Mouse (Mus musculus): Measurements from ENCODE around the gene Pcgf2. TPM values are rescaled to one million over a fixed set of nuclear protein-coding genes. Genes with fewer than 3 reads are reported as not detected.
A peak's percentile ranks its signal among the peaks of the same experiment; 100 is the strongest.

Pcgf2 gene
- 1.4 and 2.7 TPM in 2 replicates for polyA plus RNA-seq (2015; fragmentation: Nextera tagmentation; extraction: Ambion mirVana)

DNA sequence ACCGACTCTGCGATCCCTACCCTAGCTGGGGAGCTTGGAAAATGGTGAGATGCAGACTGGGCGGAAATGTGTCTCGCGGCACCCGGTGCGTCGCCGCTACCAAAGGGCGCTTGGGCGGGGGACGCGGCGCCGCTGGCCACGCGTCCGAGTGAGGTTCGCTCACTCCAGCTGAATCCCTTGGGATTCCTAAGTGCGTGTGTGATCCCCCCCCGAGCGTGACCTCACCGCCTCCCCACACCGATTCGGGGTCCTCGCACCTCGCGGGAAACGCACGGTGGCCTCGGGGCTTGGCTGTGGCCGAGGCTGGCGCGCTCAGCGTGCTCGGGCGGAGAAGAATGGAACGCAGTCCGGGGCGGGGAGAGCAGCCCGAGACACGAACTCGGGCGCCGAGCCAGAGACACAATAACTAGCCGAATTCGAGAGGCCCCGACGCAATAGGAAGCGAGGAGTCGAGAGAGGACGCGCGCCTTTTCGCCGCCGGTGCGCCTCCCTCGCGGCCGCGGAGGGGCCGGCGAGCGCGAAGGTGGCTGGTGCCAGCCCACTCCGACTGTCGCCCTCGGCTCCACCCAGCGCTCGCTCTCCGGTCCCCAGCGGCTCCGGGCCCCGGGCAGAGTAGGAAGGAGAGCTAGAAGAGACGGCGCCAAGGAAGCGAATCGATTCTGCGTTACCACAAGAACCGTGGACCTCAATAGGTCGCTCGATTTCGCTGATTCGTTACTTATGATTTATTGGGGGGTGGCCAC lies at the start of gene Pcgf2:
Gene Pcgf2 (minus strand): TSS at position 495 of the 743 bp plus-strand sequence.
- no peak for ATAC-seq (ENCODE audit: insufficient read depth)
- Histone ChIP-seq H3K27ac (replicated peaks) (peak within 1 kb of the TSS; percentile 64), H3K36me3 (replicated peaks) (0 out of 2 replicates have a peak, but pooled peaks cover 3% of the 10 kb centered on the region), H3K4me1 (replicated peaks) (peaks cover 77% of the 10 kb centered on the region), H3K4me3 (replicated peaks) (peak within 1 kb of the TSS; percentile 59), H3K27me3 (peaks cover 66% of the 10 kb centered on the region), H3K4me2 (peak within 1 kb of the TSS; percentile 92), H3K9ac (peak within 1 kb of the TSS; percentile 52; the same call in 1 of the 2 replicates), H3K9me3 (replicated peaks) (no peaks in the 10 kb centered on the region)
- under 1% methylated on average over 85 of the region's 85 CpGs for WGBS (ENCODE audit: insufficient replicate concordance)

DNA sequence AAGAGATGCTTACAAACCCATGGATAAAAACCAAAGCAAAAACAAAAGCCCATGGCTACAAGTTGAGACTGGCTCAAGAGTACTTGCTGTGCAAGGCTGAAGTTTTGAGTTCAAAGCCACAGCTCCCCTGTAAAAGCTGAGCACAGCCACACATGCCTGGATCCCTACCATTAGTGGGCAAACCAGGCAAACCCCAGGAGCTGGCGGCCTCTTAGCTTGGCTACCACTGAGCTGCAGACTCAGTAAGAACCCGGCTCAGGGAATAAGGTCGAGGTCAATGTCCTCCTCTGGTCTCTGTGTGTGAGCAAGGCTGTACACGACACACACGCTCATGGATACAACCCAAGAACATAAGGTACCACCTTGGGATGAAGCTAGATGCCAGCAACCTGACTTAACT lies 48.2 kb upstream of the Pcgf2 start:
- no peak overlapping the region for H3K27ac ChIP-seq (replicated peaks)
- no peak overlapping the region for H3K4me2 ChIP-seq
- H3K27me3 ChIP-seq = no peaks in the 10 kb centered on the region
- peaks cover 10% of the 10 kb centered on the region for H3K4me1 ChIP-seq (replicated peaks)
- WGBS (ENCODE audit: insufficient replicate concordance) = 77% methylated on average over 5 of the region's 5 CpGs
- no peaks in the 10 kb centered on the region for H3K9me3 ChIP-seq (replicated peaks)
- H3K36me3 ChIP-seq (replicated peaks) = peaks cover 67% of the 10 kb centered on the region
- ATAC-seq (ENCODE audit: insufficient read depth) = no peak
- H3K4me3 ChIP-seq (replicated peaks) = no peak overlapping the region
- H3K9ac ChIP-seq = no peak overlapping the region

DNA sequence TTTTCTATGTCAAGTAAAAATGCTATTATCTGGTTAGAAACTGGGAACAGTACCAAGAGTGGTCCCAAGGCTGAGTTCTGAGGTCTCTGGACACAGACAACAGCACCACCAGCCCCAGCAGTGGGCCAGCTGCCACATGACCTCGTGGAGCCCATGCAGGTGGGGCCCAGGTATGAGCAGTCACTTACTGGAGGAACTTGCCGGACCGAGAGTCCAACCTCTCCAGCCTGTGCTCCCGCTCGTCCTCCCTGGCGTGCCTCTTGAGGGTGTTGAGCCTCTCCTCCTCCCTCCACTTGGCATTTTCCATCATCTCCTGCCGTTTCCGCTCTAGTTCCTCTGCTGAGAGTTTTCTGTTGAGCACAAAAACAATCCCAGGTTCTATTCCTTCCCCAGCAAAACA lies 47.5 kb upstream of the Pcgf2 start:
- H3K27ac ChIP-seq (replicated peaks) = no peak overlapping the region
- no peak overlapping the region for H3K9ac ChIP-seq
- no peaks in the 10 kb centered on the region for H3K9me3 ChIP-seq (replicated peaks)
- no peaks in the 10 kb centered on the region for H3K27me3 ChIP-seq
- H3K4me1 ChIP-seq (replicated peaks) = peaks cover 17% of the 10 kb centered on the region
- WGBS (ENCODE audit: insufficient replicate concordance) = 84% methylated on average over 8 of the region's 8 CpGs
- H3K4me2 ChIP-seq = no peak overlapping the region
- no peak overlapping the region for H3K4me3 ChIP-seq (replicated peaks)
- ATAC-seq (ENCODE audit: insufficient read depth) = no peak
- H3K36me3 ChIP-seq (replicated peaks) = peaks cover 60% of the 10 kb centered on the region

DNA sequence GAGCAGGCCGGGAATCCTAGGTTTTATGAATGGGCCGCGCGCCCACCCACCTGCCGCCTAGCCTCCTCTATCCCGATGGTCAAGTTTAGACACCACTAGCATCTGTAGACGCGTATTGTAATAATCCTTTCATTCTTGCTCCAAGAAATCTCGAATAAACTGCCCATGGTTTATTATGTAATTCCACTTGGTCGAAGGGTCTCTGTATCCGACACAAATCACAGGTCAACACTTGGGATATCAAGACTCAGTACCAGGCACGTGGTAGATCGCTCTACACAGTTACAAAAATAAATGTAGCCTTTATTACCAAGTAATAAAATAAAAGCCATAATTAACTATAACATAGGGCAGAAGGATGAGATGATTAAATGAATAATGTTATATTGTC lies 45.0 kb upstream of the Pcgf2 start:
- 7% methylated on average over 13 of the region's 13 CpGs for WGBS (ENCODE audit: insufficient replicate concordance)
- Histone ChIP-seq H3K27me3 (no peaks in the 10 kb centered on the region), H3K4me1 (replicated peaks) (peaks cover 26% of the 10 kb centered on the region), H3K4me2 (peak overlapping the region; percentile 95), H3K9me3 (replicated peaks) (no peaks in the 10 kb centered on the region), H3K4me3 (replicated peaks) (peak overlapping the region; percentile 84), H3K27ac (replicated peaks) (peak overlapping the region; percentile 92; the same call in 1 of the 2 replicates), H3K36me3 (replicated peaks) (peaks cover 36% of the 10 kb centered on the region), H3K9ac (peak overlapping the region; percentile 88)
- ATAC-seq (ENCODE audit: insufficient read depth) = no peak

DNA sequence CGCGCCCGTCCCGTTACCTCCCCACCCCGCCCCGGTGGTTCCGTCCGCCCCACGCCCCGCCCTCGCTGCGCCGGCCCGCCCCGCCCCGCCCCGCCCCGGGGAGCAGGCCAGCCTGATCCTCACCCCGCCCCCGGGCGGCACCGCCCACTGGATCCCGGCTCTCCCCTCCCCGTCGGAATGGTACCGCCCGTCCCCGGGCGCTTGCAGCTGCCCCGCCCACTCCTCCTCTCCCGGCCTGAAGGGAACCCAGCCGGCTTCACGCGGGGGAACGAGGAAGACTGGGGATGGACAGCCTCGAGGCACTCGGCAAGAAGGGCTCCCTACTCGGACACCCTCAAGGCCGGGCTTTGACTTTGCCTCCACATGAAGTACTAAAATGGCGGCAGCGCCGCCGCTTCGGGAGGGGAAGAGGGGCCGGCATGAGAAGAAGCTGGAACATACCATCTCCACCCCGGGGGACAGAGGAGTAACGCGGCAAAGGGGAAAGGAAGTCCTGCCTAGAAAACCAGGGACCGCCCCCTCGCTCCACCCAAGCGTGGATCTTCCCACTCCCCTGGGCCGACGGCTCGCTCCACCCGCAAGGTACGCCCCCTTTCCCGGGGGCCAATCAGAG lies 44.5 kb upstream of the Pcgf2 start:
- under 1% methylated on average over 45 of the region's 57 CpGs for WGBS (ENCODE audit: insufficient replicate concordance)
- peak overlapping the region; percentile 92 for H3K27ac ChIP-seq (replicated peaks)
- H3K4me3 ChIP-seq (replicated peaks) = peak overlapping the region; percentile 84
- no peaks in the 10 kb centered on the region for H3K27me3 ChIP-seq
- peak; percentile 90 for ATAC-seq (ENCODE audit: insufficient read depth)
- peaks cover 31% of the 10 kb centered on the region for H3K36me3 ChIP-seq (replicated peaks)
- peak overlapping the region; percentile 88 for H3K9ac ChIP-seq
- peak overlapping the region; percentile 95 for H3K4me2 ChIP-seq
- H3K9me3 ChIP-seq (replicated peaks) = no peaks in the 10 kb centered on the region
- peaks cover 31% of the 10 kb centered on the region for H3K4me1 ChIP-seq (replicated peaks)

DNA sequence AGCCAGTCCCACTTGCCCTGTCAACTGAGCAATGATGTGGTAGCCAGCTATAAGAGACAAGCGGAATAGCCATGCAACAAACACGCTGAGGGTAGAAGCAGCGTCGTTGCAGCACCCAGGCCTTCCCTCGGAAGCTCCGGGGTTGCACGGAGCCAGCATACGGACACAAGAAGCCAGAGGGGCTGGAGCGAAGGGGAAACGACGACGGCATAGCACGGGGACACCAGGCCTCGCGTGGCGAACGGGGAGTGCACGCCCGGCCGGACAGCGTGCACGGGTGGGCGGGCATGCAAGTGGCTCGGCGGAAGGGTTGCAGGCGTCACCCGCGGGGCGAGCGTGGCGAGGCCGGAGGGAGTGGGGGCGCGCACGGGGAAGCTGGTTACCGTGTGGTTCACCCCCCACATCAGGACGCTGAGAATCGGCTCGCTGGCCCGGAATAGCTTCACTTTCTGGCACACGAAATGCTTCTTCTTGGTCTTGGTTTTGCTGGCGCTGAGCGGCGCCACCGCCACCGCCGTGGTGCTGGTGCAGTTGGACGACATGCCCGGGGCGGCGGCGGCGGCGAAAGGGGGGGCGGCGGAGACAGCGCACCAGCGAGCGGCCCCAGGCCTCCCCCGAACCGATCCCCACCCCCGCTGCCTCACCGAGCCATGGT lies 43.9 kb upstream of the Pcgf2 start, which contains the start of gene Pip4k2b:
Gene Pip4k2b (minus strand): TSS at position 642 of the 655 bp plus-strand sequence.
- H3K4me2 ChIP-seq = peak within 1 kb of the TSS; percentile 95
- peak within 1 kb of the TSS; percentile 84 for H3K4me3 ChIP-seq (replicated peaks)
- no peaks in the 10 kb centered on the region for H3K27me3 ChIP-seq
- peaks cover 31% of the 10 kb centered on the region for H3K4me1 ChIP-seq (replicated peaks)
- H3K27ac ChIP-seq (replicated peaks) = peak within 1 kb of the TSS; percentile 92
- WGBS (ENCODE audit: insufficient replicate concordance) = under 1% methylated on average over 63 of the region's 63 CpGs
- peak; percentile 41 for ATAC-seq (ENCODE audit: insufficient read depth)
- peak within 1 kb of the TSS; percentile 88 for H3K9ac ChIP-seq
- H3K36me3 ChIP-seq (replicated peaks) = peaks cover 26% of the 10 kb centered on the region
- H3K9me3 ChIP-seq (replicated peaks) = no peaks in the 10 kb centered on the region

DNA sequence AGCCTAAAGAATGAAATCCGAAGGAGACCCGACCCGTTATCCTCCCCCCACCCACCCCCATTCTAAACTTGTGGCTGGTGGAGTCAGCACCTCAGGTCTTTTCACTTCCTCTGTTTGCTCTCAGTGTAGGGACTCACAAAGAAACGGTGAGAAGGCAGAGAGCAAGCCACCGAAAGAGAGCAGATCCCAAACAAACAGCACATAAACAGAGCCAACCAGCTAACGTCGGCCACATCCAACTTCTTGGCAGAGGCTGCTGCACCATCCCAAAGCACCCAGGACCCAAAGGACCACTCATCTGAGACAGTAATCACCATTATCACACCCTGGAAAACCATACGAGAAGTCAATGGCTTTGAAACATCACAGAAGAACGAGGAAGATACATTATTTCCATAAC lies 43.1 kb upstream of the Pcgf2 start:
- Histone ChIP-seq H3K27me3 (no peaks in the 10 kb centered on the region), H3K4me2 (peak overlapping the region; percentile 95), H3K4me3 (replicated peaks) (peak overlapping the region; percentile 84), H3K36me3 (replicated peaks) (peaks cover 21% of the 10 kb centered on the region), H3K27ac (replicated peaks) (peak overlapping the region; percentile 77), H3K9ac (peak overlapping the region; percentile 85), H3K4me1 (replicated peaks) (peaks cover 31% of the 10 kb centered on the region), H3K9me3 (replicated peaks) (no peaks in the 10 kb centered on the region)
- ATAC-seq (ENCODE audit: insufficient read depth) = no peak
- WGBS (ENCODE audit: insufficient replicate concordance) = 7% methylated on average over 9 of the region's 9 CpGs

DNA sequence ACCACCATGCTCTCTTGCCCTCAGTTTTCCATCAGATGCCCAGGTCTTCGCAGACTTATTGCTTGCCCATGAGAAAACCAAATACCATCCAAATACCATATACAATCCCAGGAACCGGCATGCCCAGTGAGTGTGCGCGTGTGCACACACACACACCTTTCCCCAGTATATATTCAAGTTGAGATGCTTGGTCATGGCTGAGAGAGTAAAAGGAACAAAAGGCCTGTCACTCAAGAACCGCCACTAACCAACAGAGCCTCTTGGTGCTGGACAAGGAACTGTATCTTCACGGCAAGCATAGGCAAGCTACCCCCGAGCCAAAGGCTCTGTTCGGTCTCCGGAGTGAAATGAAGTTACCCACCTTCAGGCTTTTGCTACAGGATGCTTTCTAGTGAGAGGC lies 42.3 kb upstream of the Pcgf2 start:
- H3K27me3 ChIP-seq = no peaks in the 10 kb centered on the region
- H3K9me3 ChIP-seq (replicated peaks) = no peaks in the 10 kb centered on the region
- peak overlapping the region; percentile 84; the same call in 1 of the 2 replicates for H3K4me3 ChIP-seq (replicated peaks)
- H3K27ac ChIP-seq (replicated peaks) = no peak overlapping the region
- peak overlapping the region; percentile 95 for H3K4me2 ChIP-seq
- H3K9ac ChIP-seq = no peak overlapping the region
- peaks cover 31% of the 10 kb centered on the region for H3K4me1 ChIP-seq (replicated peaks)
- no peak for ATAC-seq (ENCODE audit: insufficient read depth)
- WGBS (ENCODE audit: insufficient replicate concordance) = 64% methylated on average over 9 of the region's 9 CpGs
- H3K36me3 ChIP-seq (replicated peaks) = peaks cover 13% of the 10 kb centered on the region

DNA sequence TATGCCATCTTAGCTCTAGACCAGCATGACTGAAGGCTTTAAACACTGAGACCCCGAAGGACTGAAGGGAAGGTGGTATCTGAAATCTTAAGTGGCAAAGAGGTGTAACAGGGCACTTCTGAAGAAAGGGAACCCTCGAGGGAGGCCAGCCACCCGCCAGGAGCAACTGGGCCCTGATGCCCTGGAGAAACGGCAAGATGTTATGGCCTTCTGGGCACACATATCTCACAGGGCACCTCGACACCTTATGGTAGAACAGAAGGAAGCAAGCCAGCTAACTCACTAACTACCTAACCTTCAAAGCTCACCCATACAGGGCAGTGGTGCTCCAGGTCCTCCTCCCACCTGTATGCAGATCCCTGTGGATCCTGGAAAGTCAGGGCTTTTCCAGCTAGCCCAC lies 41.9 kb upstream of the Pcgf2 start:
- no peak for ATAC-seq (ENCODE audit: insufficient read depth)
- WGBS (ENCODE audit: insufficient replicate concordance) = 70% methylated on average over 5 of the region's 5 CpGs
- Histone ChIP-seq H3K9ac (no peak overlapping the region), H3K9me3 (replicated peaks) (no peaks in the 10 kb centered on the region), H3K4me3 (replicated peaks) (no peak overlapping the region), H3K27me3 (no peaks in the 10 kb centered on the region), H3K4me2 (0 out of 2 replicates have a peak overlapping the region, but pooled peaks have one; percentile 95), H3K4me1 (replicated peaks) (peaks cover 31% of the 10 kb centered on the region), H3K36me3 (replicated peaks) (peaks cover 9% of the 10 kb centered on the region), H3K27ac (replicated peaks) (no peak overlapping the region)

DNA sequence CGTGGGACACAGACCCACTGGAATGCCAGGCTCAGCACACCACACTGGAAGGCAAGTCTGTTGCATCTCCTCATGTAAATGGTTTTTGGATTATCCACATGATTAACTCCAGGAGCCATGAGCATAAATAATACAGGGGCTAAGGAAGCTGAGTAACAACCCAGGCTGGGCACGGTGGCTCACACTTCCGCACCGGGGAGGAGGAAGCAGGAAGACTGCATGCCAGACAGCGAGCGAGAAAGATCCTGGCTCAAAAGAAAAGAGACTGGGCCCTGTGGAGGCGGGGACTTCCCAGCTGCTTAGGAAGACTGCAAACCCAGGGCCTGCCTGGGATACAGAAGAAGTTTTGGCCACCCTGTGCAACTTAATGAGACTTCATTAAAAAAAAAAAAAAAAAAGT lies 39.9 kb upstream of the Pcgf2 start:
- Histone ChIP-seq H3K4me2 (no peak overlapping the region), H3K4me3 (replicated peaks) (no peak overlapping the region), H3K9me3 (replicated peaks) (no peaks in the 10 kb centered on the region), H3K9ac (no peak overlapping the region), H3K36me3 (replicated peaks) (0 out of 2 replicates have a peak, but pooled peaks cover 2% of the 10 kb centered on the region), H3K27ac (replicated peaks) (no peak overlapping the region), H3K4me1 (replicated peaks) (peaks cover 28% of the 10 kb centered on the region), H3K27me3 (no peaks in the 10 kb centered on the region)
- WGBS (ENCODE audit: insufficient replicate concordance) = 48% methylated on average over 7 of the region's 7 CpGs
- ATAC-seq (ENCODE audit: insufficient read depth) = no peak

DNA sequence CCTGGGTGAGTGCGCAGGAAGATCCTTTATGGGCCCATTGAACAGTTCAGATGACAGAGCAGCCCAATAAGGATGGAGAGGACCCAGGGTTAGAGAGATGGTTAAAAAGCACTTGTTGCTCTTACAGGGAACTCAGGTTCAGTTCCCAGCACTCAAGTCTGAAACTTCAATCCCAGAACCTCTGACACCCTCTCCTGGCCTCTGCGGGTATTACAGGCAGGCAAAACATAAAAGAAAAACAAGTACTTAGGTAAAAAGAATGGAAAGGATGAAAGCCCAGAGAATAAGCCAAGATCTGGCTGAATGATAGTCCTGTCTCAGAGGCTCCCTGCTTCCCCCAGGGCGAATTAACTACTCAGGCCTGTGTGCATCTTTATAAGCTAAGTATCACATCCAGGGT lies 38.9 kb upstream of the Pcgf2 start:
- Histone ChIP-seq H3K4me2 (no peak overlapping the region), H3K4me1 (replicated peaks) (peaks cover 27% of the 10 kb centered on the region), H3K4me3 (replicated peaks) (no peak overlapping the region), H3K9me3 (replicated peaks) (no peaks in the 10 kb centered on the region), H3K27me3 (no peaks in the 10 kb centered on the region), H3K27ac (replicated peaks) (no peak overlapping the region), H3K9ac (no peak overlapping the region), H3K36me3 (replicated peaks) (0 out of 2 replicates have a peak, but pooled peaks cover 2% of the 10 kb centered on the region)
- ATAC-seq (ENCODE audit: insufficient read depth) = no peak
- WGBS (ENCODE audit: insufficient replicate concordance) = 75% methylated on average over 3 of the region's 3 CpGs

Data from liver, embryonic 15.5 days (tissue).